Mouse (Mus musculus) layer of hippocampus, postnatal 36 days (tissue): ENCODE measurements around the gene Grn. TPM values are rescaled to one million over a fixed set of nuclear protein-coding genes. Genes with fewer than 3 reads are reported as not detected.
"Not testable (repeated sequence)": the region's sequence is repeated elsewhere in the genome, so short reads cannot be mapped to it uniquely, and the experiment has no call there.

Source experiments
- DNase-seq, 2 experiments: peaks; one replicate each; pipeline ENCODE4 v3.0.0; 2022
- total RNA-seq, 2 experiments: library from RNA; stranded (reverse); gene quantifications; 2 replicates each; pipeline ENCODE4 v1.2.3; 2021

Gene Grn
- total RNA-seq, 2 experiments from 2014 or later, result 60.3 to 68.3 TPM

DNA sequence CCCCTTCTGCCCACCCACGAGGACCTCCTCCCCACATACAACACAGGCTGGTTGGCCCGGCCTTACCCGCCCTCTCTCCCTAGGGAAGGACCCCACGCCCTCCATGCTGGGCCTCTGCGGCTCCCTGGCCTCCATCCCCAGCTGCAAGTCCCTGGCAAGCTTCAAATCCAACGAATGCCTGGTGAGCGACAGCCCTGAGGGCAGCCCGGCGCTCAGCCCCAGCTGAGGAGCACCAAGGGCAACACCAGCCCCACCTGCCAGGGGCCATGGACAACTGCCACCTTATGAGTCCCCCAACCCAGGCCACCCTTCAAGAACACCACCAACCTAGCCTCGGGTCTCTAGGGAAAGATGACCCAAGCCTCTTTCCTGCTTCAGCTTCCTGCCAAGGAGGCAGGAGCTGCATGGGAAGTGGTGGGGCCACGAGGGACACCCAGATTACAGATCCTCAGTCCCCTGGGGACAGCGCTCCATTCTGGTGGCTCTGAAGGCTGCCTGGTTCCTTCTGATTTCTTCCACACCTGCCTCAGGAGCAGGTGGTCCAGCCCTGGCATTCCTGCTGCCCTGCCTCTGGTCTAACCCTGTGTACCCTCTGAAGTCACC, 28.1 kb upstream of the Grn start:
- no peak for DNase-seq

DNA sequence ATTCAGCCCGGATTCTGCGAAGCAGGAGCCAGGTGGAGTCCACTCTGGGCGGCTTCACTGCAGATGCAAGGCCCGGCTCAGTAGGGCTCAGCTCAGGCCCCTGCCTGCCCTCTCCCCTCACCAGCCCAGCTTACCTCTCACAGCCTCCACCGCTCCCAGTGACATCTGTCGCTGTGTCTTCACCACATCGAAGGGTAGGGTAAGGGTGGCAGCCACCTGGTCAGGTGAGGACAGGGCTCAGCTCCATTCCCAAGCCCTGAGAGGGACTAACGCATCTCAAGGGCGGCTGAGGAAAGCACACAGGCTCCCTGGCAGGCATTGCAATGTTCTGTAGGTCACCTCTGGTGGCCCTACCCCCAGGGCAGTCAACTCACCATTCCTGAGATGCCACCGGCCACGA, 26.5 kb upstream of the Grn start:
- no peak for DNase-seq

DNA sequence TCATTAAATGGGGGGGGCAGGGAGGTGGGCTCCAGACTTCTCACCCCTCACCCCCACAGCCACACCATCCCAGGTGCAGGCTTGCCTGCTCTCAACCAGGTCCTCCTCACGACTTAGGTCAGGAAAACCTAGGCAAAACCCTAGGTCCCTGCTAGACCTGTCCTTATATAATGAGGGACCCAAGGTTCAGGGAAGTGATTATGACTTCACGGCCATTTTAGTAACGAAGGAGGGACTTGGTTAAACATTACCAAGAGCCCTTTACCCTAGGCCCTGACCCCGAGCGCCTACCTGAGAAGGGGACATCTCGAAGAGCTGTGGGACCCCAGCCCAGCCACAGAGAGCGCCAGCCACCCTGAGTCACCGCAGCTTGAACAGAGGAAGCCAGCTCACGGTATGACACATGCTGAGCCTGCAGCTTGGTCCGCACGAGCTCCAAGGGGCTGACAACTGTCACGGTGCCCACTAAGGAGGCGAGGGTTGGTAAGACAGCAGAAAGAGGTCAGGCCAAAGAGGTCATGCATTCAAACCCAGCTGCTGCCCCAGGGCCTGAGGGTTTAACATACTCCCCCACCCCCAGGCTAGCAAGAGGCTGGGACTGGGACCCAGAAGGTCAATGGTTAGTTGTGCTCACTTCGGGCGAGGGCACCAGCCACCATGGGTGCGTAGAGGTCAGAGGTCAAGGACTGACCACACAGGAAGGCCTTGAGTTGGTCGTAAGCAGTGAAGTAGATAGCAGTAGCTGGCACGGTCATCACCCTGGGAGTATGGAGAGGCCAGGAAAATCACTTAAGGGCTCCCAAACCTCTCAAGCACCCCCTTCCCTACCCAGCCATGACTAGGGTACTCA, 25.7 kb upstream of the Grn start:
- no peak for DNase-seq

DNA sequence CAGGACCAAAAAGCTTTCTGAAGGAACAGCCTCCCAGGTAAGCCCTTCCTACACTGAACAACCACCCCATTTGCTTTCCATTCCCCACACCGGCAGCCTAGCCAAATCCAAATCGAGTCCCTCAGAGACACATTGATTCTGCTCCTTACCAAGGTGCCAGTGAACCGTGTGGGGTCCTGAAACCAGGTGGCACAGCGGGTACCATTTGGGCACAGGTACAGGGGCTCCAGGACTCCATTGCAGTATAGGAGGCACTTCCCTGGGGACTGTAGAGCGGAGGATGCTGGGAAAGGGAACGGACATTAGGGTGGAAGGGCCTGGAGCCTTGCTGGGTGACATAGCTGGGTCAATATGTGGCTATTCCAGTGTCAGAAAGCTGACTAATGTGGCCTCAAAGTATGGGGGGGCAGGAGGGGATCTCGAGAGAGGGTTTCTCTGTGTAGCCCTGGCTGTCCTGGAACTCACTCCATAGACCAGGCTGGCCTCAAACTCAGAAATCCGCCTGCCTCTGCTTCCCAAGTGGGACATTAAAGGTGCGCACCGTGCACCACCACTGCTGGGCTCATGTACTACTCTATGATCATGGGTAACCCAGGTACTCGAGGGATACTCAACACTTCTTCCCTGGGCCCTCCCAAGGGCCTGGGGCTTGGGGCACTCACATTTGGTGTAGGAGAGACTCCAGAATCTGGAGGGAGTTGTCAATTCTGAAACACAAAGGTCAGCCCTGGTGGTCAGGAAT, 24.4 kb upstream of the Grn start:
- DNase-seq, result no peak

DNA sequence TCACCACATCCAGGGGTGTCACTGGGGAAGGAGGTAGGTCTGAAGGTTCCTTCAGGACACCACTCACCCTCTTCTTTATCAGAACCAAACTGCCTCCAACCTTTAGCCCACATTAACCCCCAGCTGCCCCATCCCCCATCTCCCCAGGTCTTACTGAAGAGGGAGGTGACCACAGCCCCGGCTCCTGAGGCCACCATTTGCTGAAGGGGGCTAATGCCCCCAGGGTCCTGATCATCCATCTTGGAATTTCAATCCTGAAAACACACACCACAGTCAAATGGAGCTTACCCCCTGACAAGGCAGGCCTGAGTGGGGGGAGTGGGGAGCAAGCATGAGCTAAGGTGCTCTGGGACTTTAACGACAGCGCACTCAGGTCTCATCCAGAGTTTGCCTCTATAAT, 23.7 kb upstream of the Grn start:
- DNase-seq, result no peak

DNA sequence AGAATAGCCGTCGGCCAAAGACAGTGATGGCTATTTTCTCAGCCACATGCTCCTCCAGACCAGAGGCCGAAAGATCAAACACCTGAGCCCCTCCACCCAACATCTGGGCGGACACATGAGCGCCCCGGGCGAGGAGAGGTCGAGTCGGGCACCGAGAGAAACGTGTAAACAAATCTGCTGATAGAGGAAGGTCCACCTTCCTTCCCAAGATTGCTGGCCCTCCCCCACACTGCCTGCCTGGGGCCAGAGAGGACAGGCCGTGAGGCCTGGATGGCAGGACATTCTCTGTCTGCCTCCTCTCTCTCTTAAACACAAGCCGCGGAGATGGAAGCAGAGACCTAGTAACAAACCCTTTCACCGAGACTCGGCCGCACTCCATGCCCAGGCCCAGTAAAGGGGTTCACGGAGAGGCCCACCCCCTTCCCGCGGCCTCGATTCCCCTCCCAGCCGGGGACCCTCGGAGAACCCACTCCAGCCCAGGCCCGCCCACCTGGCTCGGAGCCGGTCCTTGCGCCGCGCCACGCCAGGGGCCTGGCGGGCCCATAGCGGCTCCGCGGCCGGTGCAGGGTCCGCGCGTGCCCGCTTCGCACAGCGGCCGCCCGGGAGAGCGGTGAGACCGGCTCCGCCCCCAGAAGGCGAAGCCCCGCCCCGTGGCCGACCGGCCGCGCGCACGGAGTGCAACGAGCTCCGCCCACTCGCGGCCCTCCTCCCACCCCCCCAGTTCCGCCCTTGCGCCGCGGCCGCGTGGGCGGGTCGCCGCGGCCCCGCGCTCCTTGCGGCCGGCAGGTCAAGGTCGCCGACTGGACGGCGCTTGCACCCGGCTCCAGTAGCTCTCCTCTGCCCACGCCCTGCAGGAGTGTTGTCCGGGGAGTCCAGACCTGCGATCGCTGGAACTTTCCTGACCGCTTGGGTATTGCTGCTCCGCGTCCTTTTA, 22.9 kb upstream of the Grn start:
- peak; percentile 86 to 89 for DNase-seq

DNA sequence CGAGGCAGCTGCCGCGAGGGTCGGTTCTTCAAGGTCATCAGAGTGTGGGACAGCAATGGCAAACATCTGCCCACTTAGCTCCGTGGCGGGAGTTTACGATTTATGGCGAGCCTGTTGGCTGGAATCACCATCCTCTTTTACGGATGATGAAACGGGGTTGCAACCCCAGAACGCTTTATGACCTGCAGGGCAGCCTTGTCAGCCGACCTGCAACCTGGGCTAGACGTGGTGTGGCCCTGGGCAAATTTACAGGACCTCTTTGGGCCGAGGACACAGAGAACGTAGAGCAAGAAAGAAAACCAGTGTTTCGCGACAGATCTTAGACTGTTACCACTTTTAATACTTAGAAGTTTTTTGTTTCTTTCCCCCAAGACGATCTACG, 22.3 kb upstream of the Grn start, which contains the start of gene Slc25a39:
TSS of gene Slc25a39 (minus strand) at position 113 of the 382 bp plus-strand sequence.
- DNase-seq, result no peak

DNA sequence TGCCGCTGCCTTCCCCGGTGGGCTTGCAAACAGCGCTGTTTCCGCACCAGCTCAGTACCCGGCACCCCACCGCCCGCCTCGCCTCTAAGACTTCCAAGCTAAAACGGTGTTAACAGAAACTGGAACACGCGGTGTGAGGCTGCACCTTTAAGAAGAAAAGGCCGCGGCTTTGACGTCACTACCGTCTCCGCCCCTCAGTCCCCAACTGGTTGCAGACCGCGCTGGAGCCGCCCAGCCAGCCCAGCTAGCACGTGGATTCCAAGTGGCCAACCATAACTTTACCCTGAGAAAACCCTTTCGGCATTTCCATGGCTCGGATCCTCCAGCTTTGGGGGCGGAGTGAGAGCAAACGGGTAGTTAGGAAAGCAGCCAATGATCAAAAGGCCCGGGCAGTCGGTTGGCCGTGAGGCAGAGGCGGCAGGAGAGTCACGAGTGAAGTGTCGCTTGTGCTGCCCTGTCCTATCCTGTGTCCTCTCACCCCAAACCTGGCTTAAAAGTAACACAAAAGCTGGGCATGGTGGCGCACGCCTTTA, 21.7 kb upstream of the Grn start:
- peak; percentile 95 to 96 for DNase-seq

GRCm38 (mm10) chr11:102408888-102409794, 21.0 kb upstream of the Grn start:
- no peak for DNase-seq

- DNase-seq, result no peak
These were observed 20.3 kb upstream of the Grn start for GRCm38 (mm10) chr11:102409795-102410330.

GRCm38 (mm10) chr11:102410345-102410744, 19.8 kb upstream of the Grn start:
- DNase-seq, result not testable (repeated sequence)

DNA sequence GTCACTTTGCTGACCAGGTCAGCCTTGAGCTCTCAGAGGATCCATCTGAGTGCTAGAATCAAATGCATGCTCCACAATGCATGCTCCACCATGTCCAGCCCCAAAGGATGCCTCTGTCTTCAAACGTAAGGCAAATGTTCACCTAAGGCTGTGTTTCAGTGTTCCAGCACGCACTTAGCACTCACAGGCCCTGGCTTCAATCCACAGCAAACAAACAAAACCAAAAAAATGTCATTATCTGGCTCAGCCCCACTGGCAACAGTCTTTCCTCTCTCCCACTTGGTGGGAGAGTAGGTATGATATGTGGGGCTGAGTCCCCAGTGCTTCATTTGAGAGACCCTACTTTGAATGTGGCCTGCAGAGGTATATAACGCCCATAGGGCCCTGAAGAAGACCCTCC, 19.1 kb upstream of the Grn start:
- DNase-seq, result no peak

DNA sequence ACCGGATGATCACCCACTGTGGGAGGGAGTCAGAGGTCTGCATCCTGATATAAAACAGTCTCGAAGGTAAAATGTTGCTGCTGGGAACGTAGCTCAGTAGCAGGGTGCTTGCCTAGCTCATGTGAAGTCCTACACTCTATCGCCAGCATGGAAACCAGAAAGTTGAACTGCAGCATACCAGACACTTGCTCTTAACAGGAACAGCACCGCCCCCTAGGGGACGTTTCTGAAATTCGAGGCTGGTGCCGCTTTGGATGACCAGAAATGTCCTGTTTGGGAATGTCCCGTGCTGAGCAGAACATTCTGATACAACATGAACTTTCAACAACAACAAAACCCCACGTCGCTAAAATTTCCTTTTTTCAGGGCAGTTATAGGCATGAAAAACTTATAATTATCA, 18.4 kb upstream of the Grn start:
- DNase-seq, result peak; percentile 83 to 85

DNA sequence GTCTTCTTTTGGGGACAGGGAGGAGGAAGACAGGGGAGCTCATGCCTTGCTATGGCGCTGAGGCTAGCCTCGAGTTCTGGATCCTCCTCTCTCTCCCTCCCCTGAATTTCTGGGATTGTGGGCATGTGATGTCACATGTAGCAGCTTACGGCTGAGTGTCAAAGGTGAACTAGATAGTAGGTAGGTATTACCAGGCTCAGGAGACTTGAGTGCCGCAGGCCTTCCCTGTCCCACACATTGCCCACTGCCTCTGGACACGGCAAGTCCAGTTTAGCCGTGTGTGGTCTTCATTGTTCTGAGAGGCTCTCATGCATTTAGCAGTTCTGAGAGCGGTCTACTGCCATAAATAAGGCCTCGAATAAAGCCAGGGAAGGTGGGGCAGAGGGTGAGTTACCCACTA, 17.1 kb upstream of the Grn start:
- no peak for DNase-seq

DNA sequence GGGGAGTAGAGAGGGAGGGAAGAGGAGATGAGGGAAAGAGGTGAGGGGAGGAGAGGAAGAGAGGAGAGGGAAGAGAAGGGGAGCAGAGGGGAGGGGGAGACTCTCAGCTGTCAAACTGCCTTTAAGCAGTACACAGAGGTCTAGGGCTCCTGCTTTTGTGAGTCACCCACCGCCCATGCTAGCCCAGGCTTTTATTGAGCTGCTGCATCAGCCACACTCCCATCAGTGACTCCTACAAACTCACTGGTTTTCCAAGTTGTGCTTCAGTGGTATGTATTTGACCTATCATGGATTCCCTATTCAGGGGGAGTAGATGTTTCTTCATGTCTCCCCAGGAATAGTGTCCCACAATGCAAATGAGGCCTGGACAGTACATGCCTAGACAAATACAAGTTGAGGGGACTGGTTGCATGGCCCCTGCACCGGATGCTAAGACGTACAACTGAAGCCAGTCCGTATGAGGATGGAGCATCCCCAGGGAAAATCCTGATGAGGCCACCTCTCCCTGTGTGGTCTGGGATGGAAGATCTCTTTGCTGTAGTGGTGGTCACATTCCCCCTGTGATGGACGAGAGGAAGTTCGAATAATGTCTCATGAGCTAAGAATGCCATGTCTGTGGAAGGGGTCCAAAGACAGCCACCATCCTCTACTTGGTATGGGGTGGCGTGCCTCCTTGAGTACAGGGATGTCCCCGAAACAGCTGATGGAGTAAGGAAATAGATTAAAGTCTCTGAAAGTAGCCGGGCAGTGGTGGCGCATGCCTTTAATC, 14.9 kb upstream of the Grn start:
- no peak for DNase-seq

- DNase-seq, result no peak
These were observed 13.0 kb upstream of the Grn start for GRCm38 (mm10) chr11:102417160-102417559.

DNA sequence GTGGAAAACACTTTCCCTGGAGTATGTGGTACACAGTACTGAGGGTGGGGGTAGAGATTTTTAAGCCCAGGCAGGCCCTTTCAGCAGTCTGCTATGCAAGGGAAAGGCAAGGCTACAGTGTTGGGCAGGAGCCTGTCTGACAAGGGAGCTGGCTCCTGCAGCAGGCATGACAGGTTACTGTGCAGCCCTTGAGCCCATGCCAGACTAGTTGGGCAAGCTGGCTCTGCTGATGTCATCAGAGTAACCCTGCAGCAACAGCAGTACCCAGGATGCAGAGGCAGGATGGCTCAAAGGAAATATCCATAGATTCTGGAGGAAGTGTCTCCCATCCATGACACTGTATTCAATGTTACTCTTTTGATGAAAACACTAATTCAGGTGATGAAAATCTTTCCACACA, 11.2 kb upstream of the Grn start:
- no peak for DNase-seq

GRCm38 (mm10) chr11:102421559-102421958, 8.6 kb upstream of the Grn start:
- no peak for DNase-seq

DNA sequence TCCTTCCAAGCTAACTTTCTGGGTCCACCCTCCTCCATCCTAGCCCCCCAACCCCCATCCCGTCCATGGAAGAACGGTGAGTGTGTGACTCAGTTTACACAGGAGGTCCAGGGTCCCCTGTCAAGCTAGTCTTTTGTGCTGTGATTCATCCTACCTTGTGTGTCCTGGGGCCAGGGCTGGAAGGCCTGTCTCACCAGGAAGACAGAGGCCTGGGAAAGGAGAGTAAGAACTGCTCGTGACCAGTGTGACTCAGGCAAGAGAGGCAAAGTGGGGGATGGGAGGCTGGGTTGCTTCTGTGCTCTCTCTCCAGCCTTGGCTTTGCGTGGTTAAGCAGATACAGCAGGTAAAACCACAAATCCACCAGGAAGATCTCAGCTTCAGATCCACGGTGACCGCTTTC, 5.4 kb upstream of the Grn start:
- no peak for DNase-seq
